Mouse (Mus musculus): ENCODE results near the gene Borcs5. TPM values are rescaled to one million over a fixed set of nuclear protein-coding genes. Genes with fewer than 3 reads are reported as not detected.

The Borcs5 gene
- polyA plus RNA-seq, 1 experiment, result 4.8 TPM

DNA sequence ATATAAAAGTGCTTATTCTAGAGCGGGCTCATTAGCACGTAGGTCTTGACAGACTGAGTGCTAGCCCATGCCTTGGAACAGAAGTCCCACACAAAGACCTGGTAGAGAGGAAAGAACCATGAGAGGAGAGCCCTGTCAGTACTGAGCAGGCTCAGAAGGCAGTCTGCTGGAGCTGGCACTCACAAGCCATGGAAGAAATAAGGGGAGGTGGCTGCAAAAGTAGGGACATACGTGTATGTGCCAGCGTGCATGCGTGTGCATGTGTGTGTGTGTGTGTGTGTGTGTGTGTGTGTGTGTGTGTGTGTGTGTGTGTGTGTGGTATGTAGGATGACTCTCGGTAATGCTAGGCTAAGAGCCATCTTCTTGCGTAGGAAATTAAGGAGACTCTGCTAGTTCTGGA is 84.0 kb downstream of the Borcs5 start:
- Histone ChIP-seq H3K36me3 (ENCODE audit: control insufficient read depth, insufficient read depth, low read length, poor library complexity, severe bottlenecking) (no peaks in the 10 kb centered on the region), H3K9me3 (replicated peaks; ENCODE audit: control insufficient read depth, insufficient read depth, low read length, poor library complexity, severe bottlenecking) (no peaks in the 10 kb centered on the region), H3K27ac (ENCODE audit: insufficient read depth, low read length) (no peak overlapping the region), H3K4me1 (ENCODE audit: control insufficient read depth, insufficient read depth, low read length) (no peaks in the 10 kb centered on the region), H3K4me3 (ENCODE audit: low read depth, low read length) (no peak overlapping the region), H3K9ac (ENCODE audit: low read depth, poor library complexity, severe bottlenecking) (no peak overlapping the region), H3K27me3 (ENCODE audit: control insufficient read depth, insufficient read depth, low read length, poor library complexity, severe bottlenecking) (no peaks in the 10 kb centered on the region)
- TF ChIP-seq POLR2A (IDR thresholded peaks at IDR 0.05; ENCODE audit: insufficient read depth, low read length), result no peak
- TF ChIP-seq CTCF (IDR thresholded peaks at IDR 0.05; ENCODE audit: low read depth, low read length), result no peak
- TF ChIP-seq EP300 (IDR thresholded peaks at IDR 0.05; ENCODE audit: insufficient read depth, low read depth, low read length), result no peak

DNA sequence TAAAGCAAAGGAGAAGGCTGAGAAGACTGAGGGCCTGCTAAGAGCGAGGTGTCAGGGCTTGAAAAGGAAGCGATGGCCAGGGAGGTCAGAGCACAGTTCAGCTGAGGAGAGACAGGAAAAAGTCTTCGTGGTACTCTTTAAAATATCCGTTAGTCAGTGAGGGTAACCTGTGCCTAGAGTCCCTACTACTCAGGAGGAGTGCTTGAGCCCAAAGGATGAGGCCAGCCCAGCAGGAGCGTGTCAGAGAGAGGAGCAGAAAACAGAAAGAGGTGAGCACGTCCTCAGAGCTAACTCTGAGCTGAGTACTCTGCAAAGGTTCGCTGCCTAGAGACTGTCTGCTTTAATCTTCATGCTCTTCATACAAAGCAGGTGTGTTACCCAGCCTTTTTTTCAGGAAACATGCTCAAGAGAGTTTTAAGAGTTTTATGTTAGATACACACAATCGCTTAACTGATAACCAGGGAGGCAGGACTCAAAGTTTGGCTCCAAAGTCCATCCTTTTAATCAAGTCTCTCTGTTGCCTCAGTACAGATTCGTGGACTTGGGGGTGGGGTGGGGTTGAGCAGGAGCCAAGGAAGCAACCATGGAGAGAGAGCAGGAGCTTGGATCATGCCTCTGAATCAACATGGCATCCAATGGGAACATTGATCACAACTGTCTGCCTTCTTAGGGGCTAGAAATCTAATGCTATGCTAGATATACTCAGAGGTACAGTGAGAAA is 84.7 kb downstream of the Borcs5 start:
- no peak overlapping the region for H3K4me3 ChIP-seq (ENCODE audit: low read depth, low read length)
- no peak overlapping the region for H3K9ac ChIP-seq (ENCODE audit: low read depth, poor library complexity, severe bottlenecking)
- H3K9me3 ChIP-seq (replicated peaks; ENCODE audit: control insufficient read depth, insufficient read depth, low read length, poor library complexity, severe bottlenecking), result no peaks in the 10 kb centered on the region
- H3K4me1 ChIP-seq (ENCODE audit: control insufficient read depth, insufficient read depth, low read length), result no peaks in the 10 kb centered on the region
- no peak overlapping the region for H3K27ac ChIP-seq (ENCODE audit: insufficient read depth, low read length)
- no peaks in the 10 kb centered on the region for H3K27me3 ChIP-seq (ENCODE audit: control insufficient read depth, insufficient read depth, low read length, poor library complexity, severe bottlenecking)
- TF ChIP-seq EP300 (IDR thresholded peaks at IDR 0.05; ENCODE audit: insufficient read depth, low read depth, low read length), result no peak
- TF ChIP-seq CTCF (IDR thresholded peaks at IDR 0.05; ENCODE audit: low read depth, low read length), result no peak
- no peak for TF ChIP-seq POLR2A (IDR thresholded peaks at IDR 0.05; ENCODE audit: insufficient read depth, low read length)
- H3K36me3 ChIP-seq (ENCODE audit: control insufficient read depth, insufficient read depth, low read length, poor library complexity, severe bottlenecking), result no peaks in the 10 kb centered on the region

DNA sequence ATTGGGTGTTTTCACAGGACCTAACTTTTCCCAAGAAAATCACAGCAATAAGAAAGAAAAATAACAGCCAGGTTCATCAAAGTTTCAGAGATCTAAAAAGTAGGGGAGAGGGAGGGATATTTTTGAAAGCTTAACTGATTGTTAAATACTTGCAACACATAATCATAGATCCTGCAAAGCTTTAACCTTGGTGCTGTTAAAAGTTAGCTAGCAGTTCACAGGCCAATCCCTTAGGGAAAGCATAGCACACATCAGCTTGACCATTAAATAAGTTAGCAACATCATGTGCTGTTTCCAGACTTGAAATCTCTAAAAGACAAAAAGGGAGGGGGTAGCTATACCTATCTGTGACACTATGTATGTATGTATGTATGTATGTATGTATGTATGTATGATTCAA is 86.1 kb downstream of the Borcs5 start:
- Histone ChIP-seq H3K9me3 (replicated peaks; ENCODE audit: control insufficient read depth, insufficient read depth, low read length, poor library complexity, severe bottlenecking) (no peaks in the 10 kb centered on the region), H3K27ac (ENCODE audit: insufficient read depth, low read length) (no peak overlapping the region), H3K36me3 (ENCODE audit: control insufficient read depth, insufficient read depth, low read length, poor library complexity, severe bottlenecking) (no peaks in the 10 kb centered on the region), H3K4me3 (ENCODE audit: low read depth, low read length) (no peak overlapping the region), H3K4me1 (ENCODE audit: control insufficient read depth, insufficient read depth, low read length) (no peaks in the 10 kb centered on the region), H3K27me3 (ENCODE audit: control insufficient read depth, insufficient read depth, low read length, poor library complexity, severe bottlenecking) (no peaks in the 10 kb centered on the region), H3K9ac (ENCODE audit: low read depth, poor library complexity, severe bottlenecking) (no peak overlapping the region)
- TF ChIP-seq POLR2A (IDR thresholded peaks at IDR 0.05; ENCODE audit: insufficient read depth, low read length), result no peak
- TF ChIP-seq EP300 (IDR thresholded peaks at IDR 0.05; ENCODE audit: insufficient read depth, low read depth, low read length), result no peak
- no peak for TF ChIP-seq CTCF (IDR thresholded peaks at IDR 0.05; ENCODE audit: low read depth, low read length)

DNA sequence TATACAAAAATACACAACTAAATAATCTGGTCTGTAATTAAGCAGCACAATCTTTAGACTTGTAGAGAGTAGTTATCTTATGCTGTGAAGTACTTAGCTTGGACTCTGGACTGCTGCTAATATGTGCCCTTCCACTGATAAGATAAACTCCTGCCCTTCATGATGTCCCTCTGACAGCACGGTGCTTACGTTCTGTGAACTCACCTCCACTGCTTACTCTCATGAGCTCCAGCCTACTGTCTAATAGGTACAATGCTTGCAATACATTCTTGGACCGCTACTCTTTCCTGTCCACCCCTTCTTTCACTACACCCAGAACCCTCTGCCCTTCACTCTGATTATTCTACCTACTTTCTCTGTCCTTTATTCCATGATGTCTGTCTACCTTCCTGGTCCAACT is 91.7 kb downstream of the Borcs5 start:
- Histone ChIP-seq H3K4me1 (ENCODE audit: control insufficient read depth, insufficient read depth, low read length) (no peaks in the 10 kb centered on the region), H3K36me3 (ENCODE audit: control insufficient read depth, insufficient read depth, low read length, poor library complexity, severe bottlenecking) (no peaks in the 10 kb centered on the region; the same call in 1 of the 2 replicates), H3K4me3 (ENCODE audit: low read depth, low read length) (no peak overlapping the region), H3K27ac (ENCODE audit: insufficient read depth, low read length) (no peak overlapping the region), H3K27me3 (ENCODE audit: control insufficient read depth, insufficient read depth, low read length, poor library complexity, severe bottlenecking) (no peaks in the 10 kb centered on the region), H3K9ac (ENCODE audit: low read depth, poor library complexity, severe bottlenecking) (no peak overlapping the region), H3K9me3 (replicated peaks; ENCODE audit: control insufficient read depth, insufficient read depth, low read length, poor library complexity, severe bottlenecking) (no peaks in the 10 kb centered on the region)
- TF ChIP-seq POLR2A (IDR thresholded peaks at IDR 0.05; ENCODE audit: insufficient read depth, low read length), result no peak
- TF ChIP-seq EP300 (IDR thresholded peaks at IDR 0.05; ENCODE audit: insufficient read depth, low read depth, low read length), result no peak
- no peak for TF ChIP-seq CTCF (IDR thresholded peaks at IDR 0.05; ENCODE audit: low read depth, low read length)

DNA sequence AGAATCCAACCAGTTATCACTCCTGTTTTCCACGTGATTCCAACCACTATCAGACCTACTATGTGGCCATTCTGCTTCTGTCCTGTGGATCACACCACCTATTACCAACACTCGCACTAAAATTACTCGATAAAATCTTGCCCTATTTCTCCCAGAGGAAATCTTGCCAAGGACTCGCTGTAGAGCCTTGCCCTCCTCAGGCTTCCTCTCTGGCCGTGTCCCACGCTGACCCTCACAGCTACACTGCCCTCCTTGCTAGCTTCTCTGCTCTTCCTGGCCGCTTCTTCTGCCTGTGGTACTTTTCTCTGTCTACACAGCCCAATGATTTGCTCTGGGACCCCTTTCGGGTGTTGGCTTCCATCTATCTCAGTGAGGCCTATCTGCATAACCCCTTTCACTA is 93.5 kb downstream of the Borcs5 start:
- TF ChIP-seq EP300 (IDR thresholded peaks at IDR 0.05; ENCODE audit: insufficient read depth, low read depth, low read length), result no peak
- no peak for TF ChIP-seq POLR2A (IDR thresholded peaks at IDR 0.05; ENCODE audit: insufficient read depth, low read length)
- TF ChIP-seq CTCF (IDR thresholded peaks at IDR 0.05; ENCODE audit: low read depth, low read length), result no peak
- Histone ChIP-seq H3K36me3 (ENCODE audit: control insufficient read depth, insufficient read depth, low read length, poor library complexity, severe bottlenecking) (no peaks in the 10 kb centered on the region; the same call in 1 of the 2 replicates), H3K9me3 (replicated peaks; ENCODE audit: control insufficient read depth, insufficient read depth, low read length, poor library complexity, severe bottlenecking) (no peaks in the 10 kb centered on the region), H3K27me3 (ENCODE audit: control insufficient read depth, insufficient read depth, low read length, poor library complexity, severe bottlenecking) (no peaks in the 10 kb centered on the region), H3K4me1 (ENCODE audit: control insufficient read depth, insufficient read depth, low read length) (no peaks in the 10 kb centered on the region), H3K27ac (ENCODE audit: insufficient read depth, low read length) (no peak overlapping the region), H3K9ac (ENCODE audit: low read depth, poor library complexity, severe bottlenecking) (no peak overlapping the region), H3K4me3 (ENCODE audit: low read depth, low read length) (no peak overlapping the region)

DNA sequence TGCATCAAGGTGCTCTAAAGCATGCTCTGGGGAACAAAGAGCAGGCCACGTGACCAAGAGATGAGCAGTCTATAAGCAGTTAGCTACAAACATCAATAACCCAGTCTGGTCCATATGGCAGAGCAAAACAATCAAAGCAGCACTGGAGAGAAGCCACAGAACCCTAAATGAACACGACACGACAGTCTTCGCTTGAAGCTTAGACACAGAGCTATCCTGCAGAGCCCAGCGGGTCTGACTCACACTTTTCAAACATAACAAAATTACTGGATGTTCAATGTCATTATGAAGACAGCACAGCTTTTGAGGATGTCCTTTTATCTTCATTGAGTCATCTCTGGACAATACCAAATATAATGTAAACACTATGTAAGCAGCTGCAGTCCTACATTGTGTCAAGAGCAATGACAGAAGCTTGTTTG is 94.5 kb downstream of the Borcs5 start:
- no peaks in the 10 kb centered on the region for H3K27me3 ChIP-seq (ENCODE audit: control insufficient read depth, insufficient read depth, low read length, poor library complexity, severe bottlenecking)
- H3K4me1 ChIP-seq (ENCODE audit: control insufficient read depth, insufficient read depth, low read length), result no peaks in the 10 kb centered on the region
- TF ChIP-seq CTCF (IDR thresholded peaks at IDR 0.05; ENCODE audit: low read depth, low read length) (no peak), POLR2A (IDR thresholded peaks at IDR 0.05; ENCODE audit: insufficient read depth, low read length) (no peak), EP300 (IDR thresholded peaks at IDR 0.05; ENCODE audit: insufficient read depth, low read depth, low read length) (no peak)
- no peak overlapping the region for H3K4me3 ChIP-seq (ENCODE audit: low read depth, low read length)
- no peak overlapping the region for H3K27ac ChIP-seq (ENCODE audit: insufficient read depth, low read length)
- H3K36me3 ChIP-seq (ENCODE audit: control insufficient read depth, insufficient read depth, low read length, poor library complexity, severe bottlenecking), result peaks cover 2% of the 10 kb centered on the region; the same call in 1 of the 2 replicates
- H3K9me3 ChIP-seq (replicated peaks; ENCODE audit: control insufficient read depth, insufficient read depth, low read length, poor library complexity, severe bottlenecking), result no peaks in the 10 kb centered on the region
- no peak overlapping the region for H3K9ac ChIP-seq (ENCODE audit: low read depth, poor library complexity, severe bottlenecking)
